9 mouse cellular contexts compared by ENCODE assay signal in the genomic region with DNA sequence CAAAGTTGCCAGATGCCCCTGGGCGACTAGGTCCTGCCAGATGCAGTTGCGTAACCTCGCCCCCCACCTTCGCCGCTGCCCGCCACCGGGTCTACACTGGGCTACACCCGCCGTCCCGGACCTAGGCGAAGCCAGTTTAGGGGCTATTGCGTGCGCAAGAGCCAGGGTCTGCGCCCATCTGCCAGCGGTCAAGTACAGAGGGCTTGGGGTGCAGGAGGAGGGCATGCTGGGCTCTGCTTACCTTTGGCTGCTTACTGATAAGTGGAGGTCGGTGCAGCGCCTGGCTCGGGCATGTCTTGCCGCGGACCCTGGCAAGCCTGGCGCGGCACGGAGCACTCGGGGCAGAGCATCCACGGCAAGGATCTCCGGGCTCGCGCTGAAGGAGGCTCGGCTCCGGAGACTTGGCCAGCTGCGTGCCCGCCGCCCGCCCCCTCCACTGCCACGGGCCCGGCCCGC. TPM values are rescaled to one million over a fixed set of nuclear protein-coding genes. Genes with fewer than 3 reads are reported as not detected.
DNase-seq lines count a peak whose midpoint lies in the region; ATAC-seq lines count a peak whose summit lies in the region.
"Had no signal": no experiment of that assay in that cellular context is flagged by ENCODE, and none has a peak within 500 bp of the region (broad histone marks: within the 10 kb centered on the region; RNA-seq: fewer than 3 reads in every experiment).

No protein-coding gene starts in this region.

- no peaks in the 10 kb centered on the region for H3K9me3 ChIP-seq in heart, embryonic 10.5 days
- no peaks in the 10 kb centered on the region for H3K9me3 ChIP-seq in hindbrain, embryonic 12.5 days (replicated peaks)

- peaks cover 47% of the 10 kb centered on the region for H3K27me3 ChIP-seq in heart, embryonic 10.5 days (ENCODE audit: insufficient read depth, poor library complexity, severe bottlenecking)
- peaks cover 29% of the 10 kb centered on the region for H3K27me3 ChIP-seq in hindbrain, embryonic 12.5 days

- 2% methylated on average over 35 of the region's 37 CpGs for WGBS in heart, embryonic 10.5 days
- under 1% methylated on average over 29 of the region's 37 CpGs for WGBS in hindbrain, embryonic 12.5 days

- peaks cover 28% of the 10 kb centered on the region for H3K4me1 ChIP-seq in heart, embryonic 10.5 days
- peaks cover 25% of the 10 kb centered on the region for H3K4me1 ChIP-seq in hindbrain, embryonic 12.5 days

- H3K4me2 ChIP-seq in hindbrain, embryonic 12.5 days (replicated peaks) = peak overlapping the region; percentile 95

- peak overlapping the region; percentile 70 for H3K9ac ChIP-seq in hindbrain, embryonic 12.5 days

- no peaks in the 10 kb centered on the region for H3K36me3 ChIP-seq in heart, embryonic 10.5 days
- H3K36me3 ChIP-seq in hindbrain, embryonic 12.5 days = no peaks in the 10 kb centered on the region
- H3K36me3 ChIP-seq: G1E had no signal

- H3K4me3 ChIP-seq in heart, embryonic 10.5 days = peak overlapping the region; percentile 73
- H3K4me3 ChIP-seq in hindbrain, embryonic 12.5 days = peak overlapping the region; percentile 63

- ATAC-seq in hindbrain, embryonic 12.5 days (ENCODE audit: low FRiP score) = peak; percentile 67
- ATAC-seq in megakaryocyte-erythroid progenitor cell, adult 5-6 weeks (replicated peaks; ENCODE audit: low FRiP score, low TSS enrichment, poor library complexity, severe bottlenecking) = 0 out of 2 replicates have a peak, but pooled peaks have one; percentile 22
- no peak for ATAC-seq in megakaryocyte progenitor cell, adult 5-6 weeks (replicated peaks; ENCODE audit: poor library complexity)
- ATAC-seq in erythroid progenitor cell, adult 5-6 weeks (replicated peaks; ENCODE audit: low FRiP score, poor library complexity, severe bottlenecking) = no peak

- peak overlapping the region; percentile 22; the same call in 1 of the 2 replicates for H3K27ac ChIP-seq in heart, embryonic 10.5 days
- peak overlapping the region; percentile 44; the same call in 1 of the 2 replicates for H3K27ac ChIP-seq in hindbrain, embryonic 12.5 days

- DNase-seq in heart, embryonic 10.5 days (ENCODE audit: low spot score) = no peak
- DNase-seq in heart, adult 9 months (ENCODE audit: low spot score in 2 of 2) = no peak
- DNase-seq in 3134 (ENCODE audit: extremely low read depth, insufficient read length, low spot score) = peak; percentile 10
- DNase-seq in embryo, embryonic 11.5 days (ENCODE audit: low read depth, low spot score) = peak; percentile 5

RNA-seq across cellular contexts. Expression of a gene that starts 0.7 kb away (rescaled TPM):
- polyA plus RNA-seq in heart, embryonic 10.5 days (2016; fragmentation: Nextera tagmentation; extraction: Ambion mirVana) = 1.3 and 2.2 TPM in 2 replicates
- 3.9 and 4.9 TPM in 2 replicates for polyA plus RNA-seq in hindbrain, embryonic 12.5 days (2016; fragmentation: Nextera tagmentation; extraction: Ambion mirVana)
- not detected in 2 replicates for total RNA-seq in megakaryocyte-erythroid progenitor cell, adult 5-6 weeks (2014; fragmentation: Nextera tagmentation)
- not detected in 2 replicates for total RNA-seq in megakaryocyte-erythroid progenitor cell, adult 5-6 weeks (2017)
- not detected in 2 replicates for total RNA-seq in megakaryocyte progenitor cell, adult 5-6 weeks (2015)
- not detected in 2 replicates for total RNA-seq in megakaryocyte progenitor cell, adult 5-6 weeks (2017)
- total RNA-seq in erythroid progenitor cell, adult 5-6 weeks (2015; ENCODE audit: low replicate concordance) = not detected in 2 replicates
- total RNA-seq in erythroid progenitor cell, adult 5-6 weeks (2017; ENCODE audit: low replicate concordance) = 0.13 TPM in 1 of 2 replicates, not detected in the other
- polyA plus RNA-seq: G1E had no signal

Comparison
In these comparisons a context has a peak if more than half of its experiments do, and no peak if none do; other contexts are left out.
1. DNase-seq: peak in 3134 (single experiment) and embryo, embryonic 11.5 days (single experiment); none in heart, embryonic 10.5 days (single experiment) and heart, adult 9 months (0 of 2).
2. ATAC-seq: peak in hindbrain, embryonic 12.5 days (single experiment) and megakaryocyte-erythroid progenitor cell, adult 5-6 weeks (single experiment); none in megakaryocyte progenitor cell, adult 5-6 weeks (single experiment) and erythroid progenitor cell, adult 5-6 weeks (single experiment).